Mouse (Mus musculus) adrenal gland, postnatal 14 days (tissue): Measurements from ENCODE around the gene Prdx1. TPM values are rescaled to one million over a fixed set of nuclear protein-coding genes. Genes with fewer than 3 reads are reported as not detected.
A peak's percentile ranks its signal among the peaks of the same experiment; 100 is the strongest.

Experiments used
- DNase-seq: peaks from one replicate; pipeline ENCODE4 v3.0.0; 2021; ENCODE audit warnings: mixed read lengths
- total RNA-seq: library from RNA; stranded (reverse); gene quantifications from 2 replicates; pipeline ENCODE4 v1.2.3, GENCODE M21; 2021

Gene Prdx1
- total RNA-seq, 1 experiment from 2014 or later, result 672 TPM

- no peak for DNase-seq
Measured at GRCm38 (mm10) chr4:116727401-116727800, 42.1 kb downstream of the Prdx1 start.

GRCm38 (mm10) chr4:116729532-116729931 lies 44.2 kb downstream of the Prdx1 start:
- no peak for DNase-seq

- no peak for DNase-seq
Measured at GRCm38 (mm10) chr4:116731077-116731476, 45.7 kb downstream of the Prdx1 start.

GRCm38 (mm10) chr4:116732355-116732754 lies 47.0 kb downstream of the Prdx1 start:
- no peak for DNase-seq

- DNase-seq, result no peak
Measured at GRCm38 (mm10) chr4:116734996-116735395, 49.7 kb downstream of the Prdx1 start.

- no peak for DNase-seq
Measured at GRCm38 (mm10) chr4:116738972-116739751, 53.8 kb downstream of the Prdx1 start.

GRCm38 (mm10) chr4:116749750-116750149 lies 64.4 kb downstream of the Prdx1 start:
- DNase-seq, result peak; percentile 12

Other genes starting within 250 kb of the Prdx1 start
- 38.9 and 44.3 TPM in 2 replicates for gene Mast2, start 221.4 kb upstream of the Prdx1 start, total RNA-seq
- 13.2 and 14.5 TPM in 2 replicates for gene Ipp, start 178.0 kb upstream of the Prdx1 start, total RNA-seq
- gene Tmem69, start 129.6 kb upstream of the Prdx1 start, total RNA-seq, result 20.5 and 24.4 TPM in 2 replicates
- 87.0 and 91.7 TPM in 2 replicates for gene Gpbp1l1, start 127.9 kb upstream of the Prdx1 start, total RNA-seq
- gene Ccdc17, start 88.9 kb upstream of the Prdx1 start, total RNA-seq, result 10.0 and 11.0 TPM in 2 replicates
- gene Nasp, start 57.6 kb upstream of the Prdx1 start, total RNA-seq, result 51.1 and 51.6 TPM in 2 replicates
- gene Akr1a1, start 33.9 kb upstream of the Prdx1 start, total RNA-seq, result 639 and 649 TPM in 2 replicates
- gene Mmachc, start 22.9 kb downstream of the Prdx1 start, total RNA-seq, result 39.5 and 41.9 TPM in 2 replicates
- 18.8 and 19.6 TPM in 2 replicates for gene Ccdc163, start 23.0 kb downstream of the Prdx1 start, total RNA-seq
- gene Tesk2, start 35.4 kb downstream of the Prdx1 start, total RNA-seq, result 4.9 and 5.1 TPM in 2 replicates
- gene Toe1, start 122.1 kb downstream of the Prdx1 start, total RNA-seq, result 18.9 and 22.0 TPM in 2 replicates
- gene Mutyh, start 122.2 kb downstream of the Prdx1 start, total RNA-seq, result 2.5 and 6.4 TPM in 2 replicates
- 6.1 and 7.0 TPM in 2 replicates for gene Hpdl, start 136.2 kb downstream of the Prdx1 start, total RNA-seq
- 3.1 and 3.5 TPM in 2 replicates for gene Zswim5, start 191.8 kb downstream of the Prdx1 start, total RNA-seq